Mouse (Mus musculus) small intestine, adult 2 months (tissue): ENCODE measurements at regions not wholly inside any gene's neighbourhood (a gene's known extent, or its start where the extent isn't known, plus 50 kb on each side); places are given as distances from the start of the nearest gene placed in this dataset.

ENCODE experiments used
- CTCF ChIP-seq: fragments of 200-500 bp; IDR thresholded peaks from 2 replicates; pipeline ENCODE4 v1.5.1; 2012; ENCODE audit warnings: low read depth, mild to moderate bottlenecking, control low read depth, inconsistent platforms, low read length, moderate library complexity, mixed read lengths; ENCODE audit not compliant: insufficient replicate concordance, insufficient read length; ENCODE audit errors: extremely low read depth
- POLR2A ChIP-seq: fragments of 200-500 bp; IDR thresholded peaks from 2 replicates; pipeline ENCODE4 v1.6.1; 2012; ENCODE audit warnings: low read depth, mild to moderate bottlenecking, control low read depth, inconsistent platforms, low read length, moderate library complexity

- TF ChIP-seq CTCF (no peak), POLR2A (no peak)
Observed at GRCm38 (mm10) chr3:52881139-52881538, 135.9 kb downstream of the Cog6 start.
